Mouse (Mus musculus): ENCODE measurements at regions not wholly inside any gene's neighbourhood (a gene's known extent, or its start where the extent isn't known, plus 50 kb on each side); places are given as distances from the start of the nearest gene placed in this dataset.

DNA sequence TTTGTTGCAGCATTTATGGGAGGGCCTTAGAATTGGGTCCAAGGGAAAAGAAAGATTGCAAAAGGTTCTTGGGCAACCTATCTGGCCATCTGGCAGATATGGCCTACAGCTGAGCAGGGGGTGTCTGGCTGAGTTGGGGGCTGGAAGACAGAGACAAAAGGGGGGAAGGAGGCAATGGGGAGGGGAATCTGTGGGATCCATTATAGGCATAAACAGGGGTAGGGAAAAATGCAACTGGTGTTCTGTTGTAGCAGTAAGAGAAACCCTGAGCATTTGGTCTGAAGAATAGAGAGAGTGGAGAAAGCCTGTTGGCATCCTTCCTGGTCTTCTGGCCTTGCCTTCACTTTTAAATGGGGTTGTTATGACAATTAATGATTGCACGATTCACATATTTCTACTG is 344.1 kb downstream of the Kdm4c start:
- H3K4me2 ChIP-seq (ENCODE audit: insufficient read depth, low read depth, poor library complexity, severe bottlenecking), result no peak overlapping the region
- no peaks in the 10 kb centered on the region for H3K27me3 ChIP-seq (replicated peaks)
- in situ Hi-C loops (cut with MboI; ENCODE audit: low pct_ligation_motif_present, low pct_unique_long_range_greater_than_20kb, low sequenced_read_pairs), result no loop called here
- no peak overlapping the region for H3K9ac ChIP-seq (ENCODE audit: insufficient read depth, low read depth)
- dilution Hi-C loops (cut with MboI; ENCODE audit: extremely low pct_ligation_motif_present, extremely low pct_unique_long_range_greater_than_20kb, low sequenced_read_pairs), result no loop called here
- no peak for TF ChIP-seq USF2 (conservative IDR thresholded peaks at IDR 0.05; ENCODE audit: low read depth, low read length)
- TF ChIP-seq RAD21 (IDR thresholded peaks at IDR 0.05; ENCODE audit: low read depth, low read length), result no peak
- no peak for TF ChIP-seq KAT2A (IDR thresholded peaks at IDR 0.05; ENCODE audit: insufficient replicate concordance, low read length)
- TF ChIP-seq NRF1 (IDR thresholded peaks at IDR 0.05; ENCODE audit: low read depth, low read length), result no peak
- TF ChIP-seq MXI1 (IDR thresholded peaks at IDR 0.05; ENCODE audit: low read depth, low read length), result no peak
- no peak for TF ChIP-seq SMC3 (IDR thresholded peaks at IDR 0.05; ENCODE audit: low read depth, low read length)
- no peak for TF ChIP-seq JUN (IDR thresholded peaks at IDR 0.05; ENCODE audit: insufficient read depth, low read depth, low read length)
- no peak for TF ChIP-seq ZKSCAN1 (IDR thresholded peaks at IDR 0.05; ENCODE audit: borderline replicate concordance, low read depth, low read length)
- TF ChIP-seq E2F4 (IDR thresholded peaks at IDR 0.05; ENCODE audit: insufficient replicate concordance, low read depth, low read length), result no peak
- TF ChIP-seq ETS1 (conservative IDR thresholded peaks at IDR 0.05; ENCODE audit: low read depth, low read length), result no peak
- TF ChIP-seq MYC (IDR thresholded peaks at IDR 0.05; ENCODE audit: low read depth, low read length), result no peak
- TF ChIP-seq GABPA (IDR thresholded peaks at IDR 0.05; ENCODE audit: insufficient replicate concordance, low read depth, low read length), result no peak
- TF ChIP-seq TCF12 (IDR thresholded peaks at IDR 0.05; ENCODE audit: low read depth, low read length), result no peak
- TF ChIP-seq RCOR1 (conservative IDR thresholded peaks at IDR 0.05; ENCODE audit: low read depth, low read length), result no peak
- no peak for TF ChIP-seq CHD2 (IDR thresholded peaks at IDR 0.05; ENCODE audit: low read length)
- TF ChIP-seq POLR2AphosphoS2 (IDR thresholded peaks at IDR 0.05; ENCODE audit: low read depth, low read length), result no peak
- TF ChIP-seq MAFK (IDR thresholded peaks at IDR 0.05; ENCODE audit: insufficient replicate concordance, low read length), result no peak
- TF ChIP-seq ZC3H11A (IDR thresholded peaks at IDR 0.05; ENCODE audit: low read depth, low read length), result no peak
- no peak for TF ChIP-seq BHLHE40 (IDR thresholded peaks at IDR 0.05; ENCODE audit: low read depth, low read length)
- no peak for TF ChIP-seq MAX (IDR thresholded peaks at IDR 0.05; ENCODE audit: low read length)
- H3K4me1 ChIP-seq (ENCODE audit: control insufficient read depth in 1 of 2, insufficient read depth in 2 of 2), result no peaks in the 10 kb centered on the region
- no peaks in the 10 kb centered on the region for H3K79me2 ChIP-seq (replicated peaks; ENCODE audit: control insufficient read depth, extremely low read depth, insufficient read depth, poor library complexity, severe bottlenecking)
- no peak overlapping the region for H3K27ac ChIP-seq (ENCODE audit: insufficient read depth, low read depth)
- H3K9me3 ChIP-seq (replicated peaks; ENCODE audit: low read length), result peaks cover 19% of the 10 kb centered on the region
- H3K4me3 ChIP-seq (replicated peaks in 1 of 3; ENCODE audit: low read depth in 2 of 3, low read length in 2 of 3, poor library complexity in 1 of 3), result no peak overlapping the region
- no peak for DNase-seq (ENCODE audit: extremely low read depth)
- H3K36me3 ChIP-seq (replicated peaks in 1 of 2; ENCODE audit: control insufficient read depth in 1 of 2, insufficient read depth in 1 of 2, low read length in 1 of 2), result no peaks in the 10 kb centered on the region

DNA sequence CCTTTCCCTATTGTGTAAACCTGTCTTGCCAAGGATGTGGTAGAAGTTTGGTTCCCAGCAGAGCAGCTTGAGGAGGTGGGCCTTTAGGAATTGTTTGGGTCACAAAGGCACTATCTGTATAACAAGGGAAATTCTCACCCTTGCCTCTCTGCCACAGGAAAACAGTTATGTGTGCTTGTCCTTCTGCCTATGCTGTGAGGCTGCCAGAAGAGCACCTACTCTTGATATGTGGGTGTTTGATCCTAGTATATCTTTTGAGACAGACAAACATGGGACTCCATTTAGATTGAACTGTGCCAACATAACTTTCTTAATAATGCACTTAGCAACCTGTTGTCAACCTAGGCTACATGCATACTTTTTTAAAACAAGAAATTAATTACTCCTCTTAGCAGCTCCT is 344.8 kb downstream of the Kdm4c start:
- dilution Hi-C loops (cut with MboI; ENCODE audit: extremely low pct_ligation_motif_present, extremely low pct_unique_long_range_greater_than_20kb, low sequenced_read_pairs), result no loop called here
- in situ Hi-C loops (cut with MboI; ENCODE audit: low pct_ligation_motif_present, low pct_unique_long_range_greater_than_20kb, low sequenced_read_pairs), result no loop called here
- no peak overlapping the region for H3K9ac ChIP-seq (ENCODE audit: insufficient read depth, low read depth)
- peaks cover 19% of the 10 kb centered on the region for H3K9me3 ChIP-seq (replicated peaks; ENCODE audit: low read length)
- TF ChIP-seq SMC3 (IDR thresholded peaks at IDR 0.05; ENCODE audit: low read depth, low read length) (no peak), ZKSCAN1 (IDR thresholded peaks at IDR 0.05; ENCODE audit: borderline replicate concordance, low read depth, low read length) (no peak), MAFK (IDR thresholded peaks at IDR 0.05; ENCODE audit: insufficient replicate concordance, low read length) (no peak), POLR2AphosphoS2 (IDR thresholded peaks at IDR 0.05; ENCODE audit: low read depth, low read length) (no peak), CHD2 (IDR thresholded peaks at IDR 0.05; ENCODE audit: low read length) (no peak), MAZ (IDR thresholded peaks at IDR 0.05; ENCODE audit: low read depth, low read length) (no peak), MYC (IDR thresholded peaks at IDR 0.05; ENCODE audit: low read depth, low read length) (no peak), ZC3H11A (IDR thresholded peaks at IDR 0.05; ENCODE audit: low read depth, low read length) (no peak), EP300 (IDR thresholded peaks at IDR 0.05; ENCODE audit: low read length) (no peak), GABPA (IDR thresholded peaks at IDR 0.05; ENCODE audit: insufficient replicate concordance, low read depth, low read length) (no peak)
- H3K4me2 ChIP-seq (ENCODE audit: insufficient read depth, low read depth, poor library complexity, severe bottlenecking), result no peak overlapping the region
- H3K4me3 ChIP-seq (replicated peaks in 1 of 3; ENCODE audit: low read depth in 2 of 3, low read length in 2 of 3, poor library complexity in 1 of 3), result no peak overlapping the region
- no peak for DNase-seq (ENCODE audit: extremely low read depth)
- H3K79me2 ChIP-seq (replicated peaks; ENCODE audit: control insufficient read depth, extremely low read depth, insufficient read depth, poor library complexity, severe bottlenecking), result no peaks in the 10 kb centered on the region
- no peak overlapping the region for H3K27ac ChIP-seq (ENCODE audit: insufficient read depth, low read depth)
- no peaks in the 10 kb centered on the region for H3K4me1 ChIP-seq (ENCODE audit: control insufficient read depth in 1 of 2, insufficient read depth in 2 of 2)
- H3K36me3 ChIP-seq (replicated peaks in 1 of 2; ENCODE audit: control insufficient read depth in 1 of 2, insufficient read depth in 1 of 2, low read length in 1 of 2), result no peaks in the 10 kb centered on the region
- H3K27me3 ChIP-seq (replicated peaks), result no peaks in the 10 kb centered on the region

All from CH12.LX (cell line).